Comparison of ENCODE assay signal across 9 mouse cellular contexts in genomic region chr13:114460306-114460892, GRCm38 (mm10). TPM values are rescaled to one million over a fixed set of nuclear protein-coding genes. Genes with fewer than 3 reads are reported as not detected.
DNase-seq lines count a peak whose midpoint lies in the region; ATAC-seq and TF ChIP-seq lines count a peak whose summit lies in the region.
"Had no signal": no experiment of that assay in that cellular context is flagged by ENCODE, and none has a peak within 500 bp of the region (broad histone marks: within the 10 kb centered on the region; RNA-seq: fewer than 3 reads in every experiment).

No protein-coding gene starts in this region.

- no peak overlapping the region for H3K27ac ChIP-seq in heart, adult 2 months
- H3K27ac ChIP-seq in forebrain, embryonic 14.5 days (ENCODE audit: low read depth, low read length) = peak overlapping the region; percentile 0; the same call in 1 of the 2 replicates
- no peak overlapping the region for H3K27ac ChIP-seq in hindbrain, embryonic 16.5 days (ENCODE audit: low read depth, low read length)
- no peak overlapping the region for H3K27ac ChIP-seq in liver, embryonic 14.5 days
- H3K27ac ChIP-seq in neural tube, embryonic 11.5 days (ENCODE audit: low read depth, low read length) = no peak overlapping the region

- no peaks in the 10 kb centered on the region for H3K79me2 ChIP-seq in heart, adult 2 months (replicated peaks; ENCODE audit: control insufficient read depth, insufficient read depth, low read length)

- TF ChIP-seq EP300 in heart, adult 2 months (IDR thresholded peaks at IDR 0.05; ENCODE audit: insufficient read depth, low read depth, low read length) = no peak
- TF ChIP-seq EP300 in liver, embryonic 14.5 days (IDR thresholded peaks at IDR 0.05; ENCODE audit: low read depth) = no peak

- H3K9me3 ChIP-seq in forebrain, embryonic 14.5 days (replicated peaks; ENCODE audit: control insufficient read depth, low read length) = no peaks in the 10 kb centered on the region
- no peaks in the 10 kb centered on the region for H3K9me3 ChIP-seq in hindbrain, embryonic 16.5 days (ENCODE audit: control insufficient read depth, low read length)
- H3K9me3 ChIP-seq in liver, embryonic 14.5 days (ENCODE audit: control insufficient read depth, low read length) = no peaks in the 10 kb centered on the region
- H3K9me3 ChIP-seq in neural tube, embryonic 11.5 days (ENCODE audit: control insufficient read depth, low read length) = no peaks in the 10 kb centered on the region

- peak overlapping the region; percentile 59 for H3K4me3 ChIP-seq in heart, adult 2 months
- H3K4me3 ChIP-seq in forebrain, embryonic 14.5 days (ENCODE audit: low read depth, low read length) = peak overlapping the region; percentile 54
- H3K4me3 ChIP-seq in hindbrain, embryonic 16.5 days (ENCODE audit: low read length) = peak overlapping the region; percentile 49
- peak overlapping the region; percentile 20 to 46 for H3K4me3 ChIP-seq in liver, embryonic 14.5 days (ENCODE audit: insufficient read depth in 1 of 2, low read depth in 2 of 2, low read length in 2 of 2)
- peak overlapping the region; percentile 53 for H3K4me3 ChIP-seq in neural tube, embryonic 11.5 days (ENCODE audit: low read depth, low read length)

- TF ChIP-seq POLR2A in heart, adult 2 months (IDR thresholded peaks at IDR 0.05; ENCODE audit: insufficient read depth, low read depth, low read length) = no peak

- H3K27me3 ChIP-seq in heart, adult 2 months (ENCODE audit: control insufficient read depth, insufficient read depth, low read length) = no peaks in the 10 kb centered on the region; the same call in none of the 2 replicates
- peaks cover 26% of the 10 kb centered on the region for H3K27me3 ChIP-seq in forebrain, embryonic 14.5 days (replicated peaks; ENCODE audit: control insufficient read depth, insufficient read depth, low read length)
- H3K27me3 ChIP-seq in hindbrain, embryonic 16.5 days (replicated peaks; ENCODE audit: control insufficient read depth, insufficient read depth, low read length) = peaks cover 15% of the 10 kb centered on the region
- H3K27me3 ChIP-seq in liver, embryonic 14.5 days (ENCODE audit: control insufficient read depth, insufficient read depth, low read length) = peaks cover 62% of the 10 kb centered on the region
- H3K27me3 ChIP-seq in neural tube, embryonic 11.5 days (ENCODE audit: control insufficient read depth, insufficient read depth, low read length) = peaks cover 14% of the 10 kb centered on the region

- intact Hi-C loops in heart, adult 2 months (cut with DNase I) = loop anchor here (1.0 to 10.0 kb wide), 4 partner anchors 296 to 583 kb away; no protein-coding TSS in a partner anchor
- intact Hi-C loops in heart, postnatal 25 days (cut with DNase I) = loop anchor here (1.0 to 10.0 kb wide), 3 partner anchors 334 to 583 kb away; no protein-coding TSS in a partner anchor

- peak; percentile 17 to 27 for DNase-seq in heart, adult 2 months
- no peak for DNase-seq in heart, postnatal 25 days (ENCODE audit: low spot score)
- peak; percentile 76 for DNase-seq in brain, adult 2 months (ENCODE audit: low read depth, low spot score)
- peak; percentile 94 for DNase-seq in forebrain, embryonic 14.5 days (ENCODE audit: low spot score)
- peak in 2 of 3 experiments; percentile 18 to 24 for DNase-seq in liver, embryonic 14.5 days (ENCODE audit: low read depth in 3 of 3, low spot score in 3 of 3)
- DNase-seq in neural tube, embryonic 11.5 days (ENCODE audit: low spot score) = peak; percentile 81

- peak; percentile 73 for TF ChIP-seq CTCF in heart, adult 2 months (IDR thresholded peaks at IDR 0.05)
- peak; percentile 43 for TF ChIP-seq CTCF in liver, embryonic 14.5 days (IDR thresholded peaks at IDR 0.05; ENCODE audit: low read depth)

- H3K9ac ChIP-seq in heart, adult 2 months (ENCODE audit: low read depth, low read length) = no peak overlapping the region
- peak overlapping the region; percentile 60; the same call in 1 of the 2 replicates for H3K9ac ChIP-seq in forebrain, embryonic 14.5 days (ENCODE audit: low read length)
- peak overlapping the region; percentile 50 for H3K9ac ChIP-seq in hindbrain, embryonic 16.5 days (ENCODE audit: low read depth, low read length)
- H3K9ac ChIP-seq in liver, embryonic 14.5 days (replicated peaks) = no peak overlapping the region
- H3K9ac ChIP-seq in neural tube, embryonic 11.5 days (ENCODE audit: low read length) = peak overlapping the region; percentile 40

- H3K36me3 ChIP-seq in heart, adult 2 months (ENCODE audit: control insufficient read depth, insufficient read depth, low read length) = no peaks in the 10 kb centered on the region
- H3K36me3 ChIP-seq in forebrain, embryonic 14.5 days (ENCODE audit: control insufficient read depth, insufficient read depth, low read length) = no peaks in the 10 kb centered on the region
- no peaks in the 10 kb centered on the region for H3K36me3 ChIP-seq in hindbrain, embryonic 16.5 days (ENCODE audit: control insufficient read depth, insufficient read depth, low read length)
- no peaks in the 10 kb centered on the region for H3K36me3 ChIP-seq in liver, embryonic 14.5 days (replicated peaks; ENCODE audit: control insufficient read depth, insufficient read depth, low read depth)
- no peaks in the 10 kb centered on the region for H3K36me3 ChIP-seq in neural tube, embryonic 11.5 days (ENCODE audit: control insufficient read depth, insufficient read depth, low read length)
- H3K36me3 ChIP-seq: G1E had no signal

- WGBS in heart, adult 2 months = under 1% methylated on average over 29 of the region's 29 CpGs
- WGBS in forebrain, embryonic 14.5 days = under 1% methylated on average over 29 of the region's 29 CpGs
- under 1% methylated on average over 29 of the region's 29 CpGs for WGBS in hindbrain, embryonic 16.5 days
- under 1% methylated on average over 29 of the region's 29 CpGs for WGBS in liver, embryonic 14.5 days (ENCODE audit: insufficient replicate concordance)
- WGBS in neural tube, embryonic 11.5 days = under 1% methylated on average over 29 of the region's 29 CpGs

- H3K4me2 ChIP-seq in forebrain, embryonic 14.5 days (ENCODE audit: low read length) = peak overlapping the region; percentile 94
- H3K4me2 ChIP-seq in hindbrain, embryonic 16.5 days (ENCODE audit: low read length) = peak overlapping the region; percentile 87
- peak overlapping the region; percentile 54 for H3K4me2 ChIP-seq in liver, embryonic 14.5 days (ENCODE audit: low read depth)
- H3K4me2 ChIP-seq in neural tube, embryonic 11.5 days (ENCODE audit: low read depth) = peak overlapping the region; percentile 95

- no peaks in the 10 kb centered on the region for H3K4me1 ChIP-seq in heart, adult 2 months (ENCODE audit: control insufficient read depth, insufficient read depth, low read length)
- H3K4me1 ChIP-seq in forebrain, embryonic 14.5 days (ENCODE audit: control insufficient read depth, insufficient read depth, low read length) = peaks cover 7% of the 10 kb centered on the region
- peaks cover 17% of the 10 kb centered on the region for H3K4me1 ChIP-seq in hindbrain, embryonic 16.5 days (ENCODE audit: control insufficient read depth, insufficient read depth, low read depth, low read length)
- H3K4me1 ChIP-seq in liver, embryonic 14.5 days (replicated peaks; ENCODE audit: control insufficient read depth in 2 of 2, insufficient read depth in 2 of 2, low read length in 1 of 2) = peaks cover 0 to 2% of the 10 kb centered on the region in 2 experiments; a peak in 1 of 4 replicates
- no peaks in the 10 kb centered on the region; the same call in 1 of the 2 replicates for H3K4me1 ChIP-seq in neural tube, embryonic 11.5 days (ENCODE audit: control insufficient read depth, insufficient read depth, low read length)

- peak; percentile 68 for ATAC-seq in forebrain, embryonic 14.5 days
- peak; percentile 69 for ATAC-seq in hindbrain, embryonic 16.5 days
- 0 out of 2 replicates have a peak, but pooled peaks have one; percentile 17 for ATAC-seq in liver, embryonic 14.5 days (ENCODE audit: insufficient read depth)
- peak; percentile 58 for ATAC-seq in neural tube, embryonic 11.5 days (ENCODE audit: insufficient read depth, low FRiP score, low TSS enrichment)
- ATAC-seq in frontal cortex, adult (ENCODE audit: low TSS enrichment) = no peak

RNA-seq across cellular contexts. Expression of gene Fst, which starts 1.6 kb away (rescaled TPM):
- total RNA-seq in heart, adult 2 months (2021) = 1 to 10 TPM in 1 of 2 experiments, under 1 TPM in 1; 0.63 to 1.3 TPM
- 0.50 and 1.2 TPM in 2 replicates for polyA plus RNA-seq in heart, adult 2 months (2012; rRNA removed)
- total RNA-seq in heart, postnatal 25 days (2021) = 1 to 10 TPM in 1 of 2 experiments, under 1 TPM in 1; 0.57 to 1.1 TPM
- polyA plus RNA-seq in forebrain, embryonic 14.5 days (2014; fragmentation: Nextera tagmentation; extraction: Ambion mirVana) = 6.0 and 9.2 TPM in 2 replicates
- polyA plus RNA-seq in hindbrain, embryonic 16.5 days (2015; fragmentation: Nextera tagmentation; extraction: Ambion mirVana) = 3.4 and 5.6 TPM in 2 replicates
- 1.5 and 2.8 TPM in 2 replicates for polyA plus RNA-seq in liver, embryonic 14.5 days (2012; rRNA removed)
- polyA plus RNA-seq in liver, embryonic 14.5 days (2014; fragmentation: Nextera tagmentation; extraction: Ambion mirVana) = 3.8 and 4.3 TPM in 2 replicates
- 14.2 and 16.9 TPM in 2 replicates for polyA plus RNA-seq in neural tube, embryonic 11.5 days (2014; fragmentation: Nextera tagmentation; extraction: Ambion mirVana)
- polyA plus RNA-seq: G1E had no signal

Comparison
In these comparisons a context has a peak if more than half of its experiments do, and no peak if none do; other contexts are left out.
1. H3K9ac ChIP-seq: peak in forebrain, embryonic 14.5 days (single experiment), hindbrain, embryonic 16.5 days (single experiment) and neural tube, embryonic 11.5 days (single experiment); none in heart, adult 2 months (single experiment) and liver, embryonic 14.5 days (single experiment).
2. Peak in every context shown above with its lines, with median percentiles within 50 percentile points of each other: H3K4me3 ChIP-seq and H3K4me2 ChIP-seq.